Mouse (Mus musculus): ENCODE measurements at regions not wholly inside any gene's neighbourhood (a gene's known extent, or its start where the extent isn't known, plus 50 kb on each side); places are given as distances from the start of the nearest gene placed in this dataset.
"Not testable (repeated sequence)": the region's sequence is repeated elsewhere in the genome, so short reads cannot be mapped to it uniquely, and the experiment has no call there.

- DNase-seq; intact Hi-C loops (cut with DNase I): not testable (repeated sequence)
Measured at GRCm38 (mm10) chr2:151200992-151201391, 102.9 kb downstream of the Gm14147 start.

GRCm38 (mm10) chr2:151215141-151215540 is 117.1 kb downstream of the Gm14147 start:
- intact Hi-C loops (cut with DNase I), result loop anchor here (10.0 kb wide), 1 partner anchor 160 kb away; no protein-coding TSS in a partner anchor
- no peak for DNase-seq
